Mouse (Mus musculus) erythroblast, embryonic 14.5 days (primary cell): ENCODE data around the gene Xkr8. TPM values are rescaled to one million over a fixed set of nuclear protein-coding genes. Genes with fewer than 3 reads are reported as not detected.

Experiments
- H3K27me3 ChIP-seq: 2 replicates; pipeline ENCODE4 v1.6.1; 2012; ENCODE audit warnings: inconsistent platforms; ENCODE audit not compliant: control insufficient read depth
- H3K36me3 ChIP-seq: 2 replicates; pipeline ENCODE4 v1.6.1; 2012; ENCODE audit warnings: mild to moderate bottlenecking, inconsistent platforms; ENCODE audit not compliant: control insufficient read depth
- H3K4me1 ChIP-seq: 2 replicates; pipeline ENCODE4 v1.6.1; 2012; ENCODE audit warnings: inconsistent platforms; ENCODE audit not compliant: control insufficient read depth
- H3K4me3 ChIP-seq: replicated peaks from 2 replicates; pipeline ENCODE3; 2012; ENCODE audit warnings: moderate library complexity, mild to moderate bottlenecking, inconsistent platforms
- H3K9me3 ChIP-seq: 2 replicates; pipeline ENCODE4 v1.6.1; 2012; ENCODE audit warnings: low read length, inconsistent platforms, mixed read lengths; ENCODE audit not compliant: control insufficient read depth
- GATA1 ChIP-seq: IDR thresholded peaks from 2 replicates; pipeline ENCODE4 v1.6.1; 2012; ENCODE audit warnings: low read length, inconsistent platforms, mixed read lengths
- TAL1 ChIP-seq: IDR thresholded peaks from 3 replicates; pipeline ENCODE4 v1.6.1; 2012; ENCODE audit warnings: low read length, inconsistent platforms, mixed read lengths
- polyA plus RNA-seq: library from polyadenylated mRNA; stranded (reverse); fragments of >175 nt; gene quantifications from 2 replicates; pipeline ENCODE4 v1.2.3, GENCODE M21; 2012

Xkr8 gene
- polyA plus RNA-seq, 1 experiment: 0.01 TPM

DNA sequence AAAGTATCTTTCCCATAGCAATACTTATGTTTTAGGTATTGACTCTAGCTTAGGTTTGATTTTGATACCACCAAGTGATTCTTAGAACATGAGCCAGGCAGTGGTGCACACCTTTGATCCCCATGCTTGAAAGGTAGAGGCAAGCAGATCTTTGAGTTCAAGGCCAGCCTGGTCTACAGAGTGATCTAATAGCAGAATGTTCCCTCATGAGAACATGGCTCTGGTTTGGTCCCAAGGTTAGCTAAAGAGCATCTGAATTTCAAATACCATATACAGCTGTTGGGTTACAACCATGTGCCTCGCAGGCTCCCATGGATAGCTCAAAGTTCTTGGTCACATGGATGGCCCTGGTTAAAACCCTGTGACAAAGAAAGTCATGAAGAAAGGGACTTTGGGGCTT is 14.1 kb downstream of the Xkr8 start:
- no peak overlapping the region for H3K4me3 ChIP-seq
- peaks cover 73% of the 10 kb centered on the region for H3K36me3 ChIP-seq
- no peaks in the 10 kb centered on the region for H3K4me1 ChIP-seq
- no peaks in the 10 kb centered on the region for H3K9me3 ChIP-seq
- no peaks in the 10 kb centered on the region for H3K27me3 ChIP-seq
- TF ChIP-seq TAL1 (no peak), GATA1 (no peak)

GRCm38 (mm10) chr4:132713181-132713580 is 19.2 kb downstream of the Xkr8 start:
- H3K27me3 ChIP-seq: no peaks in the 10 kb centered on the region
- no peaks in the 10 kb centered on the region for H3K4me1 ChIP-seq
- H3K4me3 ChIP-seq: no peak overlapping the region
- H3K36me3 ChIP-seq: peaks cover 70% of the 10 kb centered on the region
- H3K9me3 ChIP-seq: no peaks in the 10 kb centered on the region; the same call in 1 of the 2 replicates
- TF ChIP-seq GATA1 (no peak), TAL1 (no peak)

DNA sequence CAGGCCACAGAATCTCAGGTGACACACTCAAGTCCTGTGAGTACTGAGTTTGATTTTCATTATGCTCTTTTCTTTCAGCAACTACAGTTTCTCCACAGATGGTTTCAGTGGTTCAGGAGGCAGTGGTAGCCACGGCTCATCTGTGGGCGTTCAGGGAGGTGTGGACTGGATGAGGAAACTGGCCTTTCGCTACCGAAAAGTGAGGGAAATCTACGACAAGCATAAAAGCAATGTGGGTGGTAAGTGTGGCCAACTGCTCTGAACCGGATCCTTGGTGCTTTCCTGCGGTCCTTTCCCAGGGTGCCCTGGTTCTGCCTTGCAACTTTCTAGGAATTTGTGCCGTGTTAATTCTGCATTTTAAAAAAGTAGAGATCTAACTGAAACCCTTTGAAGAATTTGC is 25.5 kb downstream of the Xkr8 start:
- H3K4me1 ChIP-seq: no peaks in the 10 kb centered on the region
- H3K36me3 ChIP-seq: peaks cover 87% of the 10 kb centered on the region
- H3K27me3 ChIP-seq: no peaks in the 10 kb centered on the region
- H3K9me3 ChIP-seq: no peaks in the 10 kb centered on the region
- H3K4me3 ChIP-seq: no peak overlapping the region
- no peak for TF ChIP-seq TAL1
- TF ChIP-seq GATA1: no peak

GRCm38 (mm10) chr4:132702076-132702475 is 30.3 kb downstream of the Xkr8 start:
- Histone ChIP-seq H3K27me3 (no peaks in the 10 kb centered on the region), H3K36me3 (peaks cover 91% of the 10 kb centered on the region), H3K4me3 (no peak overlapping the region), H3K9me3 (no peaks in the 10 kb centered on the region), H3K4me1 (no peaks in the 10 kb centered on the region)
- TF ChIP-seq TAL1 (no peak), GATA1 (no peak)

- Histone ChIP-seq H3K4me1 (no peaks in the 10 kb centered on the region), H3K27me3 (no peaks in the 10 kb centered on the region), H3K36me3 (peaks cover 75% of the 10 kb centered on the region), H3K9me3 (no peaks in the 10 kb centered on the region), H3K4me3 (no peak overlapping the region)
- TF ChIP-seq TAL1: no peak
- no peak for TF ChIP-seq GATA1
Observed at GRCm38 (mm10) chr4:132693366-132693765, 39.0 kb downstream of the Xkr8 start.

DNA sequence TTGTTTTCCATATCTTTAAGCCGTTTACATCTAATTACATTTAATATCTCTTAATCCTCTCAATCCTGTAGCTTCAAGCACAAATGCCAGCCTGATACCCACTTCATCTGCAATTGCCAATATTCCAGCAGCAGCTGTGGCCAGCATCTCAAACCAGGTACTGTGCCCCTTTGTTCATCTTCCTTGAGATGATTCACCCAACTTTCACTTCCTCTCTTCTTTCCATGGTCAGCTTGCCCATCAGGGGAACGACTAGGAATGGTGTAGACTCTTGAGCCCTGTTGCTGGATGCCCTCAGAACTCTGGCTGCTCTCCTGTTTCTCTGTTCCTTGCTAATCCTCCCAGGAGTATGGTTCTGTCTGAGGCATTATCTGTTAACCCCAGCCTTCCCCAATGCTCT is 42.7 kb downstream of the Xkr8 start:
- Histone ChIP-seq H3K4me1 (no peaks in the 10 kb centered on the region), H3K9me3 (no peaks in the 10 kb centered on the region), H3K36me3 (peaks cover 68% of the 10 kb centered on the region), H3K4me3 (no peak overlapping the region), H3K27me3 (no peaks in the 10 kb centered on the region)
- TF ChIP-seq GATA1: no peak
- TF ChIP-seq TAL1: no peak

DNA sequence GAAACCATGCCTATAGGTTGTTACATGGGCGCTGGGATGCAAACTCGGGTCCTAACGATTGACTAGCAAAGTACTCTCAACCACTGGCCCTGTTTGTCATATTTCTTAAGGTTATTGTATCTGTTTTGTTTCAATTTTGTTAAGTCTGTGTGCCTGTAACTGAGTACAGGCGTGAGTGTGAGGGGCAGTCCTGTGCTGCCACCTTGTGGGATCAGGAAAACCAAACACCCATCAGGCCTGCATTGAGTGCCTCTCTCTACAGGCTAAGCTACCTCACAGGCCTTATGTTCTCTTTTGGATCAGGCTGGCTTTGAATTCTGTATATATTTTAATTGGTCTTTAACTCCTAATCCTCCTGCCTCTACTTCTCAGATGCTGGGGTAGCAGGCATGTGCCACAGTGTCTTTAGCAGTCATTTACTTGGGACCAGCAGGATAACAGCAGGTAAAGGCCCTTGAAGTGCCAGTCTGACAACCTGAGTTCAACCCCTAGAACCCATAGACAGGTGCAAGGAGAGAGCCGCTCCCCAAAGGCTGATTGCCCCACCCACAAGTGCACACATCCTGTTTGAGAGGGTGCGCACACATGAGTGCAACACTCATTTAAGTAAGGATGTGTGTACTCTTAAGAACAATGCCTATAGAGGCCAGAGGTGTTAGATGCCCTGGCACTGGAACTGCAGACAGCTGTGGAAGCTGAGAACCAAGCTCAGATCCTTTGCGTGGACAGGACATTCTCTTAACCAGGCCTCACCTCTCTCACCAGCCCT is 55.4 kb downstream of the Xkr8 start:
- Histone ChIP-seq H3K36me3 (peaks cover 75% of the 10 kb centered on the region), H3K4me1 (no peaks in the 10 kb centered on the region), H3K9me3 (no peaks in the 10 kb centered on the region), H3K4me3 (no peak overlapping the region), H3K27me3 (no peaks in the 10 kb centered on the region)
- TF ChIP-seq TAL1 (no peak), GATA1 (no peak)

Other genes starting within 250 kb of the Xkr8 start
- 1.5 and 2.4 TPM in 2 replicates for gene Sesn2, start 222.0 kb downstream of the Xkr8 start, polyA plus RNA-seq
- gene Atpif1, start 198.9 kb downstream of the Xkr8 start, polyA plus RNA-seq: 102 and 103 TPM in 2 replicates
- 28.3 and 36.9 TPM in 2 replicates for gene Dnajc8, start 197.0 kb downstream of the Xkr8 start, polyA plus RNA-seq
- gene Ptafr, start 168.5 kb downstream of the Xkr8 start, polyA plus RNA-seq: 0.01 and 0.03 TPM in 2 replicates
- gene Eya3, start 93.6 kb downstream of the Xkr8 start, polyA plus RNA-seq: 0.38 and 0.65 TPM in 2 replicates
- 0.02 TPM in 1 of 2 replicates, not detected in the other for gene Smpdl3b, start 24.7 kb upstream of the Xkr8 start, polyA plus RNA-seq
- gene Rpa2, start 35.8 kb upstream of the Xkr8 start, polyA plus RNA-seq: 8.1 and 9.9 TPM in 2 replicates
- gene Themis2, start 63.8 kb upstream of the Xkr8 start, polyA plus RNA-seq: 0.05 and 0.13 TPM in 2 replicates
- 1.9 and 2.6 TPM in 2 replicates for gene Ppp1r8, start 110.6 kb upstream of the Xkr8 start, polyA plus RNA-seq
- gene Stx12, start 152.0 kb upstream of the Xkr8 start, polyA plus RNA-seq: 0.36 and 0.46 TPM in 2 replicates
- gene Fam76a, start 190.0 kb upstream of the Xkr8 start, polyA plus RNA-seq: 2.4 and 2.5 TPM in 2 replicates
- gene Fgr, start 241.5 kb upstream of the Xkr8 start, polyA plus RNA-seq: 0.01 TPM in 1 of 2 replicates, not detected in the other